Mouse (Mus musculus) neutrophil, adult 5-6 weeks (primary cell): ENCODE measurements around the gene Dyrk1a. TPM values are rescaled to one million over a fixed set of nuclear protein-coding genes. Genes with fewer than 3 reads are reported as not detected.
A peak's percentile ranks its signal among the peaks of the same experiment; 100 is the strongest.

ENCODE experiments used
- ATAC-seq: fragments of 151-379, 151-347 bp; 2 replicates; pipeline ENCODE4 v1.8.0; 2017; ENCODE audit warnings: mild to moderate bottlenecking, moderate TSS enrichment; ENCODE audit not compliant: insufficient number of reproducible peaks, poor library complexity, low FRiP score, severe bottlenecking; ENCODE audit errors: extremely low read depth
- total RNA-seq: library from RNA; stranded (forward); fragments of 200-1000 nt; gene quantifications from 2 replicates; pipeline ENCODE4 v1.2.3, GENCODE M21; 2017

The Dyrk1a gene
- total RNA-seq, 1 experiment from 2014 or later, result 124 TPM

DNA sequence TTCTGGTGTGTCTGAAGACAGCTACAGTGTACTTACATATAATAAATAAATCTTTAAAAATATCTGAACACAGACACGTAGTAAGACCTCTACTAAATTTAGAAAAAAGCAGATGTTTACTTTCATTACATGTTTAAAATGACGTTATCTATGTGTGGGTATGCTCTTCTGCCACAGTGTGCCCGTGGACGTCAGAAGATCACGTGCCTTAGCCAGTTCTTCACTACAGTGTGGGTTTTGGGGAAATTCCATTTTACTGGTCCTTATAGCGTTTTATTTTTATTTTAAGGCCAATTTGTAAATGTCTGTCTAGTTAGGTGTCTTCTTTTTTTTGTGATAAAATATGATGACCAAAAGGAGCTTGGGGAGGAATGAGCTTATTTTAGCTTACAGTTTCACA is 47.4 kb downstream of the Dyrk1a start:
- ATAC-seq, result no peak

- peak; percentile 84 for ATAC-seq
Measured at GRCm38 (mm10) chr16:94618543-94618942, 48.7 kb downstream of the Dyrk1a start.

GRCm38 (mm10) chr16:94619301-94619700 is 49.5 kb downstream of the Dyrk1a start:
- ATAC-seq, result no peak

DNA sequence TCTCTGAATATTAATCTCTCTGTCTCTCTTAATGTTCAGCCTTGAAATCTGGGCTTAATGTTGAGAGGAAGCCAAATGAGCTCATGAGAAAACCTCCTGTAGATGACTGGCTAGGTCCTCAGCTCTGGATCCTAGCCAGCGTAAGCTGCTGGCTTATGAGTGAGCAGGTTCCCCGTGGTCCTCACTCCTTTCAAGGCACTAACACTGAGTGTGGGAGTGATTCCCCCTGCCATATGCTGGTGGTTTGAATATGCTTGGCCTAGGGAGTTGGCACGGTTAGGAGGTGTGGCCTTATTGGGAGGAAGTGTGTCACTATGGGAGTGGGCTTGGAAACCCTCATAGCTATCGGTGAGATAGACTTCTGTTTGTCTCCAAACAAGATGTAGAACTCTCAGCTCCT is 55.1 kb downstream of the Dyrk1a start:
- no peak for ATAC-seq

- ATAC-seq, result no peak
Measured at GRCm38 (mm10) chr16:94625639-94626038, 55.8 kb downstream of the Dyrk1a start.

- no peak for ATAC-seq
Measured at GRCm38 (mm10) chr16:94627736-94628135, 57.9 kb downstream of the Dyrk1a start.

- ATAC-seq, result no peak
Measured at GRCm38 (mm10) chr16:94628976-94629729, 59.3 kb downstream of the Dyrk1a start.

GRCm38 (mm10) chr16:94631984-94632383 is 62.2 kb downstream of the Dyrk1a start:
- ATAC-seq, result peak; percentile 96

DNA sequence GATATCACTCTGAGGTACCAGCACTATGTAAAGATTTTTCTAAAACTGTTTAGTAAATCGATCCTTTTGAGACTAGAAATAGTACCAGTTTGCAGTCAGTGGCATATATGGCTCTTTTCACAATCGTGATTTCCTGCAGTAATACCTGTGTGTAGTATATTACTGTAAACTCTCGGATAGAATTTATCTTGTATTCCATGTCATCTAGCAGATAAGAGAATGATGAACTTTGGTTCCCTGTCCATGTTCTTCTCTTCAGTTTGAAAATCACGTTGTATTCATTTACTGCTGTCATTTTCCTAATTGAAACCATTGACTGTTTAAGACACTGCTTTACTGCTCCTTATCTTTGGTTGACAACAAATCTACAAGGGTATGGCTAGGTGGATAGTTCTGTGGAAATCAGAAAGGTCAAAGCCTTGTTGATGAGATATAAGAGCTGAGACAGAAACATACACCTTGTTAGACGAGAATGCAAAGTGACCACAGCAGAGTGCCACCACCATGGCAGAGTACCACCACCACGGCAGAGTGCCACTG is 62.7 kb downstream of the Dyrk1a start:
- no peak for ATAC-seq

DNA sequence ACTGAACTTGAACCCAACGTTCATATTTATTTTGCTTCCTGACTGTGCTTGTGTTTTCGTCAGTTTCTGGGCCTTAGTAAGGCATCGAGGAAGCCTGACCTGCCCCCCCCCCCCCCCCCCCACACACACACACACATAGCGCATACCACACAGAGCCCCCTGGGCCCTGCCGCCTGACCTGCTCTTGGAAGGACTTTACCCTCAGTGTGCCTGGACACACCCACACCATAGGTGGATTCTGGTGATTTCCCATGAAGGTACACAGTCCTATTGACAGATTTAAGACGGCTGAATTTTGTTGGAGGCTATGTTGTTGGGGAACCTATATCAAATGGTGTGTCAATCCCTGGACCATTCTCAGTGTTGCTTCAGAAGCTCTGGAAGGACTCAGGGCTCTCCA is 63.2 kb downstream of the Dyrk1a start:
- no peak for ATAC-seq

GRCm38 (mm10) chr16:94637423-94637822 is 67.6 kb downstream of the Dyrk1a start:
- no peak for ATAC-seq

DNA sequence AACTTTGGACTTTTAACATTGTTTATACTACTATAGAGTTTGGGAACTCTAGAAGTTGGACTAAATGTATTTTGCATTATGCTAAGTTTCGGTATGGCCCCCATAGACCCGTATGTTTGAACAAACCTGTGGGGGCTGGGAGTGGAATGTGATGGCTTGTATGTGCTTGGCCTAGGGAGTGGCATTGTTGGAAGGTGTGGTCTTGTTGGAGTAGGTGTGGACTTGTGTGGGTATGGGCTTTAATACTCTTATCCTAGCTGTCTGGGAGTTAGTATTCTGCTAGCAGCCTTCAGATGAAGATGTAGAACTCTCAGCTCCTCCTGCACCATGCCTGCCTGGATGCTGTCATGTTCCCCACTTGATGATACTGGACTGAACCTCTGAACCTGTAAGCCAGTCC is 72.0 kb downstream of the Dyrk1a start:
- ATAC-seq, result no peak

DNA sequence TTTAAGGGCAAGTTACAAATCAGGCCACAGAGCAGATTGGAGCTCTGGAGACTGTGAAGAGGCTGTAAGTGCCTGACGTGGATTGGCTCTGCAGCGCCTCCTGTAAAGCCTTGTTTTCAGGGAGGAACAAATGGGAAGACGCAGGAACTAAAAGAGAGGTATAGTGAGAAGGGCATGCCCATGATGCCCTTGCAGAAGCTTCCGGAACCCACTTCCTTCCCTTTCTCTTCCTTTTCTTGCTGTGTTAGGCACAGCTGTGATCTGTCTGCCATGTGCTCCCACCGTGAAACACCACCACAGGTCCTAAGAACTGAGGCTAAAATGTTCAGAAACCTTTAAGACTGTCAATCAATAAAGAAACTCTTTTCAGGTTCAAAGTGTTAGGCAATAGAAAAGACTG is 77.3 kb downstream of the Dyrk1a start:
- ATAC-seq, result 0 out of 2 replicates have a peak, but pooled peaks have one; percentile 18

GRCm38 (mm10) chr16:94647925-94648324 is 78.1 kb downstream of the Dyrk1a start:
- ATAC-seq, result no peak

DNA sequence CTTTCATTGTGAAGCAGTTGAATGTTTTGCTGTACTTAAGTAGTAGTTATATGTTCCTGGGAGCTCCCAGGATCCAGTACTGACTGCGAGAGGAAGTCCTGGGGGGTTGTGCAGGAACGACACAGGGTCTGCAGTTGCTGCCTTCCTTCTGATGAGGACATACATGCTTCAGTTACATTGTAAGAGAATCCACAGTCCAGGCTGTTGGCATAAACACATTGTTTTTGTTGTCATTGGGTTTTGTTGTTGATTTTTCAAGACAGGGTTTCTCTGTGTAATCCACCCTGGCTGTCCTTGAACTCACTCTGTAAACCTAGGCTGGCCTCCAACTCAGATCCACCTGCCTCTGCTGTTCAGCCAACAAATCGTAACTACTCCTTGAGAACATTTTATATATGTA is 80.1 kb downstream of the Dyrk1a start:
- no peak for ATAC-seq

DNA sequence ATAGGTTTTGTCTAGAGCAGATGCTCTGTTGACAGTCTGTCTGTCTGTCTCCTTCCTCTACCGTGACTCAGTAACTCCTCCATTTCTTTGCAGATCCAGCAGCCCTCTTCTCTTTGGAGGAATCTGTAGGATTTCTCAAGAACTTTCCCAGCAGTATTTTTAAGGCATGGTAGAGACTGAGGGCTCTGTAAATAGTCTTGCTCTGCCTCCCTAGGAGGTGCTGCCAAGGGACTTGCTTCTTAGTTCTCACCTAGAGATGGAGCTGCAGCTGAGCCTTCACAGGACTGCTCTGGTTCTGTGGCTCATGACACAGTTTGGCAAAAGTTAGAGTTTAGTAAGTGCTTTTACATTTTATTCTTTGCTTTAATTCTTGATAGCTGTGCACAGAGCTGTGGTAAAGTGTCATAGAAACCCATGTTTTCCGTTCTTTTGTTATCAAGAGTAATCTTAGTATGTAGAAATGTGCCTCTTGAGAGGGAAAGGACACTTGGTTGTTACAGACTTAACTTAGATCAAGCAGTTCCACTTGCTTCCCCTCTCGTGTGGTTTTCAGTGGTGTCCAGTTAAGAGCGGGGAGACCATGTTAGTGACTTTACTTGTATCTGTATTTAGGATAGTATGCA is 82.4 kb downstream of the Dyrk1a start:
- ATAC-seq, result no peak

- ATAC-seq, result no peak
Measured at GRCm38 (mm10) chr16:94655083-94655482, 85.3 kb downstream of the Dyrk1a start.

DNA sequence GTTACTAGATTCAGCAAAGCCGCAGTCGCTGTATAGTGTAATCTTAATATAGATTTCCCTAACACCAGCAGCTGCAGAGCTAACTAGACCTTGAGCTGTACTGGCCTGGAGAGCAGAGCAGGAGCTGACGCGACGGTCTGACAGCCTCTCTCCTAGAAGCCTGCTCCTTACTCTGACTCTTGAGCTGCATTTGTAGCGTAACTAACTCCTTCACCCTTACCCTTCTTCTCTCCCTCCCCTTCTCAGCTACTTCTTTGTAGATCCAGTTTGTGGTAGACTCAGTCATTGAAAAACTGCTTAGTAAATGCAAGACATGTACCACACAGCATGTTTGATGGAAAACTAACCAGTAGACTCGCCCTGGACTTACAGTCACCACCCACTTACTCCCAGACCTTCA is 87.1 kb downstream of the Dyrk1a start:
- ATAC-seq, result no peak

GRCm38 (mm10) chr16:94659394-94659793 is 89.6 kb downstream of the Dyrk1a start:
- no peak for ATAC-seq

GRCm38 (mm10) chr16:94660221-94660620 is 90.4 kb downstream of the Dyrk1a start:
- no peak for ATAC-seq
